Mouse (Mus musculus) retina, embryonic 14.5 days (tissue): Measurements from ENCODE around the gene Hnrnph1.
A peak's percentile ranks its signal among the peaks of the same experiment; 100 is the strongest.

Source experiments
- DNase-seq: peaks from one replicate; pipeline ENCODE4 v3.0.0-alpha.2; 2015; ENCODE audit warnings: low spot score

Gene Hnrnph1

GRCm38 (mm10) chr11:50373086-50373485 is 3.7 kb upstream of the Hnrnph1 start:
- no peak for DNase-seq

DNA sequence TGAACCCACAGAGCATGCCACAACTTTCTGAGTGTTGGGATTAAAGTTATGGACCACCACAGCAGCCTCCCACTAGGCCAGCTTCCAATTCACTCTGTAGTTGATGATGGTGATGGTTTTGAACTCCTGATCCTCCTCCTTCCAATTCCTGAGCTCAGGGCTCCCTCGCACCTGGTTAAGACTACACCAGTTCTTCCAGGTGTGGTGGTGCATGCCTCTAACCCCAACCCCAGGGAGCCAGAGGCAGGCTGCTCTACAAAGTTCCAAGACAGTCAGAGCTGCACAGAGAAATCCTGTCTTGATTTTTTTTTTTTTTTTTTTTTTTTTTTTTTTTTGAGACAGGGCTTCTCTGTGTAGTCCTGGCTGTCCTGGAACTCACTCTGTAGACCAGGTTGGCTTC is 3.2 kb upstream of the Hnrnph1 start:
- DNase-seq: no peak

DNA sequence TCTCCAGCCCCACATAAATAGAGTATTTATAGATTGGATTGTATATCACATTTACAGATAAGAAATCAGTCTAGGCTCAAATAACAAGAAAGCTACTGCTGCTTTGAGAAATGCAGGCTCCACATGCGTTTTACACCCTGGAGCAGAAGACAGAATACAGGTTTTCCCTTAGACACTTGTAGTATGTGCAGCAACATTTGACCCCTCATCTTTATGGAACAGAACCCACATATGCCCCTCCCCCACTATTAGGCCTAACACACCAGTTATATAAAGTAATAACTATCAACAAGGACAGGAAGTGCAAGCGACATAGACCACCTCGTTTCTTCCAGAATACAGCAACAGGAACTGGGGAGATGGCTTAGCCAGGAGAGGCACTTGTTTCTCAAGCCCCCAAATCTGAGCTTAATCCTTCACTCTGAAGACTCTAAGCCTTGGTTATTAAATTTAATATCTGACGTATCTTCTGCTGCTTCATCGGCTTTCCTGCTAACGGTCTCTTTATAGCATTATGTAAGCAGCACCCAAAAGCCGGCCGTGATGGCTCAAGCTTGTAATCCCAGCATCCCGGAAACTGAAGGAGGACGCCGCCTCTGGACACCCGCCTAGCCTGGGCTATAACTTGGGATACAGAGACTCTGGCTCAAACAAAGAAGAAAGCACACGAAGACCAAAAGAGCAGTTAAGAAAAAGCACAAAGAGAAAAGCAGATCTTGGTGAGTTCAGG is 2.3 kb upstream of the Hnrnph1 start:
- no peak for DNase-seq

GRCm38 (mm10) chr11:50375421-50375820 is 1.4 kb upstream of the Hnrnph1 start:
- DNase-seq: no peak

GRCm38 (mm10) chr11:50376156-50376790 is 517 bp upstream of the Hnrnph1 start:
- DNase-seq: no peak

GRCm38 (mm10) chr11:50377892-50378684 is 1.3 kb downstream of the Hnrnph1 start:
- peak; percentile 86 for DNase-seq

DNA sequence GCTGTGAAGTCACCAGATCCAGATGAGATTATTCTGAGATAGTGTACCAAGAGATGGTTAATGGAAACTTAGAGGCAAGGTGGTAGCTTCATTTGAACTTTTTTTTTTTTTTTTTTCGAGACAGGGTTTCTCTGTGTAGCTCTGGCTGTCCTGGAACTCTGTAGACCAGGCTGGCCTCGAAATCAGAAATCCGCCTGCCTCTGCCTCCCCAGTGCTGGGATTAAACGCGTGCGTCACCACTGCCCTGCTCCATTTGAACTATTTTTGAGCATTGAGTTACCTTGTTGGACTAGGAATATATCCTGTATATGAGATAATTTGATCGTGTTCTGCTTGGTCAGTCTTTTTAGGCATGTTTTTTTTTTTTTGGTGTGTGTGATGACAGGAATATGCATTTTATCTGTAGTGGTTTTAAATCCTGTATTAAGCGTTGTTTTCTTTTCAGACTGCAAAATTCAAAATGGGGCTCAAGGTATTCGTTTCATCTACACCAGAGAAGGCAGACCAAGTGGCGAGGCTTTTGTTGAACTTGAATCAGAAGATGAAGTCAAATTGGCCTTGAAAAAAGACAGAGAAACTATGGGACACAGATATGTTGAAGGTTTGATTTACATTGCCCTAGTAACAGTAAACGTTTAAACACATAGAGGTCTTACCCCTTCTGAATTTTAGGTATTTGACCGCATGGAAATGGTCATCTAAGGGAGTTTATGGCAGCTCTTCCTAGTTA is 2.4 kb downstream of the Hnrnph1 start:
- DNase-seq: no peak

GRCm38 (mm10) chr11:50381311-50381710 is 4.5 kb downstream of the Hnrnph1 start:
- no peak for DNase-seq

DNA sequence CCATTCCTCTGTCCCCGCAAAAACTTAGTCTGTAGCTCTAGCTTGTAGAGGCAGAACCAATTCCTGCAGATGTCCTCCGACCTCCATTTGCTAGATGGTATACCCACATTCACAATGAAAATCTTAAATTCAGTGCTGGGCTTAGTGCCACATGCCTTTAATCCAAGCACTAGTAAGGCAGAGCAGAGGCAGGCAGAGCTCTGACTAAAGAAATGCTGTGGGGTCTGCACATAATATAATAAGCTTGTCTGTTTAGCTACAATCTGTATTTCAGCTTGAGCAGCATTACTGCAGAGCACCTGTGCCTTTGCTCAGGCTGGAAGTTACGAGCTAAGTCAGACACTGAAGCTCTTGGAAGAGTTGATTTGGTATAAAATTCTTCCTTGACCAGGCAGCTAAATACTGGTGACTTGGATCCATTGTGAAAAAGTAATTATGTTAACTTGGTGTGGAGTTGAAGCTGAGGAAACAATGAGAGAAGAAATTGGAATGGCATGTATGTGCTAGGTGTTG is 10.4 kb downstream of the Hnrnph1 start:
- no peak for DNase-seq

DNA sequence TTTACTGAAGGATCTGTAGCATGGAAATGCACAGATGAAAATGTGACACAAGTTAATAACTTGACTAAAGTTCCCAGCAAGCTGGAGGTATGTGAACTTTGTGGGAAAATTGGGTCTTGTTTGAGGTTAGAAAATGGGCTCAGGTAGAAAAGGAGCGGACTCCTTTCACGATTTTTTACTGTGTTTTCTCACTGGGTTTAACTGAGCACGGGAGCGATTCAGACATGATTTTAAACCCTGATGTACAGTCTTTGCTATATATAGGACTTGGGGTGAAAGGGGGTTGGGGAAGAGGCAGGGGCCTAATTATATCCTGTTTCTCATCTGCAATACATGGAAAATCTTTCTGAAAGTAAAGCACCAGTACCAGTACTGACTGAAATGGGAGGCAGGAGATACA is 10.9 kb downstream of the Hnrnph1 start:
- no peak for DNase-seq

GRCm38 (mm10) chr11:50388217-50388929 is 11.6 kb downstream of the Hnrnph1 start:
- DNase-seq: no peak

GRCm38 (mm10) chr11:50389011-50389410 is 12.2 kb downstream of the Hnrnph1 start:
- no peak for DNase-seq

DNA sequence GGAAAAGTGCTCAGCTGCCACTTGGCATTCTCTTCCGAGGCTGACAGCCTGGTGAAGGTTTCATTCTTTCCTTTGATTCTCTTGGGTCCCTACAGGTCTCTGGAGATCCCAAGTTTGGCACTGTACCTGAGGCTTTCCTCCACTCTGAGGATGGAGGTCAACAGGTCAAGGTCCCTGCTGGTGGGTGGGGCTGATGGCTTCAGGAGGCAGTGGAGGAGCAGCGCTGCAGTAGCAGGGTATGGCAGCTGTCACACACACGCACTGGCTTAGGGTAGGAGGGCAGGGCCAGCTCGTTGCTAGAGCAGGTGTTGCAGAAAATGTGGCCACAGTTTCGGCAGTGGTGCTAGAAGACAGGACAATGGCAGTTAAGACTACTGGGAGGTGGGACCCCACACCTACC is 12.8 kb downstream of the Hnrnph1 start:
- DNase-seq: no peak

DNA sequence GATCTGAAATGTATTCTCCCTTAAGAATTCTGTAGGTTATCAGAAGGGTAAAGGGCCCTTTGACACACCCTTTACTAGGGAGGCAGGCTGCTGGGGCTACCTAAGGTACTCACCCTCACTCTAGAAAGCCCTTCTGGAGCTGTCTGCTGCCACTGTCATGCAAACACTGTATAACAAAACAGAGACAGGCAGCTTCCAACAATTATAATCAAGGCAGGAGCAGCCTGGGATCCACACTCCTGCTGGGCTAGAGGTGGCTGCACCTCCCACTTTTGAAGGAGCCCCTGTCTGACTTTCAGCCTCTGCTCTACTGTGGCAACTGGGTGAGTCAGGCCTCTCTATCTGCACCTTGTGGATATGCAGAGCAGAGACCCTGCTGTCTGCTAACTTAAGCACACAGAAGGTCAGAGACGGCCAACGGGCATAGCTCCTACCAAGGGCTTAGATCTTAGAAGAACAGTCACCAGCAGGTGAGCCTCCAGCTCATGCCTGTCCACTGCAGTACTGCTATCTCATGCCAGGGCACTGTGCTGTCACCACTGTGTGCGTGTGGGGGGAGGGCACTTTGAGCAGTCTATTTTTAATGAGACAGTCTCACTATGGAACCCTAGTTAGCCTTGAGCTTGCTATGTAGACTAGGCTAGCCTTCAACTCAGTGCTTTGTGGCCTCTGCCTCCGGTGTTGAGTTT is 14.6 kb downstream of the Hnrnph1 start:
- DNase-seq: no peak

DNA sequence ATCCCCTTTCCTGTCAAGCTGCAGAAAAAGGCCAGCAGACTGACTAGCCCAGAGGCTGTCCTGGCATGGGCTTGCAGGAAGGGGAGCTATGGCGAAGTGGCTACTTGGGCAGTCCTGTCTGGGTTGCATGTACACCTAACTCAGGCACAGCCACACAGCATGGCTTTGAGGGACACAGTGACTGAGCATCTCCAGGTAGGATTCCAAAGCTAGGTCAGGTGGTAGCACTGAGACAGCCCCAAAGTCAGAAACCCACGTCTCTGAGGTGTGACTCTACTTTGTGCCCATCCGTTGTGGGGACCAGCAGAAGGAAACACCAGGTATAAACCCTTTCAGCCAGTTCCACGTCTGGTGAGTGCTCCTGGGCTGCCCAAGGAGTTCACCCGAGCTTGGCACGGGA is 16.5 kb downstream of the Hnrnph1 start:
- no peak for DNase-seq

DNA sequence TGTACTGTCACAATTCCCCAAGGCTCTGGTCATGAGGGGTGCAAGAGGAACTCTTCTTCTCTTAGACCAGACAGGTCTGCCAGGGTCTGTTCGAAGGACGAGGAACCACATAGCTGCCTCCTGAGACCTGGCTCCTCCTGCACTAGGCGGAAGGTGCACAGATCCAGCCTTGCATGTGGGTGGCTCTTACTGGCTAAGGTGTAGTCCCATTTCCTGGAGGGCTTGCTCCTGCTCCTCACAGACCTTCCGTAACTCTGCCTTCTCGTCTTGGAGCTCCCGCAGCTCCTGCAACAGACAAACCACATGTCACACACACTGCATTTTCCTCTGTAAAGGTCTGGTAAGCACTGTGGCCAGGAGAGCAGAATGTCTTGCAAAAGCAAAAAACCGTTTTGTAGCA is 17.9 kb downstream of the Hnrnph1 start:
- no peak for DNase-seq

DNA sequence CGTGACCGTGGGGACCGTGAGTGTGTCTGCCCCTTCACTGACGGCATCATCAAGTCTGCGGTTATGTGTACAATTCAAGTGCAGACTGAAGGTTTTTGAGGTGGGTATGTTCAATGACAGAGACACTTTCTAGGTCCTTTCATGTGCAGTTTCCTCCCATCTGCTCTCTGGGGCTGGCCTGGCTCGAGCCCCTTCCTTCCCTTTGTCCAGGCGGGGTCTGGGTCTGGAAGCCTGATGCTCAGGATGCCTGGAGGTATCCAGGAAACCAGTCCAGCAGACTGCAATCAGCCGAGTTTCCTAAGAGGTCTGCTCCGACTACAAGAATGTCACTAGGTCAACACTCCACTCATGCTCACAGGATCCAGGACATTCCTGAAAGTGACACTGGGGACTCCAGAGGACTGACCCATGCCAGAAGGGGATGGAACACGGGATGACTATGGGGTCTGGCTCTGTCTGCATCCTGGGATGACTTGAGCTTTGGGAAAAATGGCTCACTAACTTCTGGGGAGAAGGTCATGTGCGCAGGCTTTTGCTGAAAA is 20.0 kb downstream of the Hnrnph1 start:
- no peak for DNase-seq

- no peak for DNase-seq
Observed at GRCm38 (mm10) chr11:50397316-50397715, 20.5 kb downstream of the Hnrnph1 start.

GRCm38 (mm10) chr11:50398803-50399202 is 22.0 kb downstream of the Hnrnph1 start:
- no peak for DNase-seq

DNA sequence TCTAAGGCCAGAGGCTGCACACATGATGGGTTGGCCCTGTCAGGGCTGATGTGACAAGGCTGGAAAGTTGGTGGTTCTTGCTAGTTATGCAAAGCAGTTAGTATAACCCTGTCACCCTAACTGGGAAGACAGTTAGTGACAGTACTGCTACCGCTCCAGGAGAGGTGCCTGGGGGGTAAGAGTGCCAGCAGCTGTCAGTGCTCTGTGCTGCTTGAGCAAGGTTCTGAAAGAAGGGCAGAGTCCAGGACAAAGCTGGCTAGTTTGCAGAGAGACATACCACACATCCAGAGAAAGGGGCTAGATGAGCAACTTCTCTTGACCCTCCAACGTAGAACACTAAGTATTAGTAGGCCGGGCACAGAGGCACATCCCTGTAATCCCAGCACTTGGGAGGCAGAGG is 25.7 kb downstream of the Hnrnph1 start:
- no peak for DNase-seq
